Mouse (Mus musculus) lung, postnatal 0 days (tissue): ENCODE results near the gene Trp53i11.

ENCODE experiments used
- CTCF ChIP-seq: IDR thresholded peaks from 2 replicates; pipeline ENCODE4 v1.5.1; 2016; ENCODE audit warnings: antibody characterized with exemption, mild to moderate bottlenecking
- EP300 ChIP-seq: IDR thresholded peaks from 2 replicates; pipeline ENCODE4 v1.6.1; 2016; ENCODE audit warnings: antibody characterized with exemption, mild to moderate bottlenecking, control low read depth

GRCm38 (mm10) chr2:93193806-93194205 is 6.5 kb downstream of the Trp53i11 start:
- no peak for TF ChIP-seq CTCF
- no peak for TF ChIP-seq EP300
